Mouse (Mus musculus) naive thymus-derived CD4-positive, alpha-beta T cell, adult 5 months (primary cell): ENCODE results near the gene Olfr901. TPM values are rescaled to one million over a fixed set of nuclear protein-coding genes. Genes with fewer than 3 reads are reported as not detected.

ENCODE experiments used
- polyA plus RNA-seq: library from polyadenylated mRNA; unstranded; fragments of 100-300 nt; shearing (Covaris generic); gene quantifications from one replicate; pipeline ENCODE4 v1.2.1, GENCODE M21; 2017

Olfr901 gene
- not detected for polyA plus RNA-seq

DNA sequence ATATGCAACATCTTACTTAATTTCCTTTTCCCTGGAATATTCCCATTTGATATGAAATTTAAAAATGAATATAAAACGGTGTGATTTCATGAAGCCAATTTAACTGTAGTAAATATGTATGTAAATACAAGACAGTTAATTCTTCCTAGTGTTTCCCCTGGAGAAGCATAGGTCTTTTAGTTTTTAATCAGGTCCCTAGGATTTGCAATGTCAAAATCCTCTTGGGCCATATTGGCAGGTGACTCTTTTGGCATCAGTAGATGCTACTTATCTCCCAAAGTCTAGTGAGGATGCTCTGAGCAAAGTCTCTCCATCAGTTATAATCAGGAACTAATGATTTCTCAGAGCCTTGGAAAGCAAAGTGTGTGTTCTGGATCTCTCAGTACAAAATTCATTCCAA, at the start of gene Olfr901:
Gene Olfr901, plus strand, starts transcription at position 301 of the 400 bp plus-strand sequence.

GRCm38 (mm10) chr9:38401398-38401797, 27.9 kb upstream of the Olfr901 start, which contains the start of gene Olfr147:
TSS of gene Olfr147 (plus strand) at chr9:38401698.

DNA sequence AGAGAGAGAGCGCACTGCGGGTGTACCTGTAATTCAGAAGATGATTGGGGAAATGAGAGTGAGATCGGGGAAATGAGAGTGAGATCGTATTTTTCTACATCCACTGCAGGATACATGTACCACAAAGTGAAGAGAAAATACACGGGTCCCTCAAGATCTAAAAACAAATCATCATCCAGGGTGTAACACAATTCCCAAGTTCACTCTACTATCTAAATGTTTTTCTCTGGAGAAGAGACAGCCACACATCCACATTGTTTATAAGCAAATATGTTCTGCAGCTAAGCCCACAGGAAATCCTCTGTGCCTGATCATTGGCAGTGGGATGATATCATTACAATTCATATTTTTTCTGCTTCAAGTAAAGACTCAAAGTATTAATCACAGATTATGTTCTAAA, 18.1 kb downstream of the Olfr901 start, which contains the start of gene Olfr902:
Gene Olfr902, plus strand, starts transcription at position 301 of the 400 bp plus-strand sequence.

GRCm38 (mm10) chr9:38462844-38463243, 33.6 kb downstream of the Olfr901 start, which contains the start of gene Olfr904:
TSS of gene Olfr904 (plus strand) at chr9:38463144.

DNA sequence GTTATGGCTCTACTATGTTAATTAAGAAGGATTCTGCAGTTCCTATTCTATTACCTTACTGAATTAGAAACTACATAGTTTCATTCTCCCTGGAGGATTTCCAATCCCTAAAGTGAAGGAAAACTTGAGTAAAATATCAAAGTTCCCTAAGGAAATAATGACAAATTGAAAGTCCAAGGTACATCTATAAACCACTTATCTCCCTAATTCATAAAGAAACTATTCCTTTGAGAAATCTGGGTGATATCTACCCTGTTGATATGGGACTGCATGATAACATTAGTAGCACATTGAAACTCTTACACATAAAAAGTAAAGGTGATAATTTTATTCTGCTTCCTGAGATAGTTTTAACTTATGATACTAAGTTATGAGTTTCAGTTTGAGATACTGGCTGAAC, 41.6 kb downstream of the Olfr901 start, which contains the start of gene Olfr905:
Gene Olfr905, plus strand, starts transcription at position 301 of the 400 bp plus-strand sequence.

Other genes with a start within 250 kb of the Olfr901 start
- not detected for gene Olfr891, start 248.6 kb upstream of the Olfr901 start, polyA plus RNA-seq
- not detected for gene Olfr893, start 221.1 kb upstream of the Olfr901 start, polyA plus RNA-seq
- not detected for gene Olfr894, start 211.4 kb upstream of the Olfr901 start, polyA plus RNA-seq
- gene Olfr143, start 176.7 kb upstream of the Olfr901 start, polyA plus RNA-seq = not detected
- not detected for gene Olfr895, start 161.6 kb upstream of the Olfr901 start, polyA plus RNA-seq
- gene Olfr896-ps1, start 138.3 kb upstream of the Olfr901 start, polyA plus RNA-seq = not detected
- not detected for gene Olfr25, start 100.4 kb upstream of the Olfr901 start, polyA plus RNA-seq
- gene Olfr898, start 81.0 kb upstream of the Olfr901 start, polyA plus RNA-seq = not detected
- 0.09 TPM for gene Olfr250, start 62.6 kb upstream of the Olfr901 start, polyA plus RNA-seq
- not detected for gene Olfr251, start 52.4 kb upstream of the Olfr901 start, polyA plus RNA-seq
- gene Olfr147, start 27.8 kb upstream of the Olfr901 start, polyA plus RNA-seq = 0.10 TPM
- not detected for gene Olfr902, start 18.2 kb downstream of the Olfr901 start, polyA plus RNA-seq
- gene Olfr904, start 33.7 kb downstream of the Olfr901 start, polyA plus RNA-seq = not detected
- gene Olfr905, start 41.7 kb downstream of the Olfr901 start, polyA plus RNA-seq = not detected
- not detected for gene Olfr906, start 57.6 kb downstream of the Olfr901 start, polyA plus RNA-seq
- gene Olfr907, start 66.3 kb downstream of the Olfr901 start, polyA plus RNA-seq = not detected
- gene Olfr911-ps1, start 92.1 kb downstream of the Olfr901 start, polyA plus RNA-seq = not detected
- not detected for gene Olfr910, start 108.4 kb downstream of the Olfr901 start, polyA plus RNA-seq
- gene Olfr912, start 150.7 kb downstream of the Olfr901 start, polyA plus RNA-seq = 0.12 TPM
- not detected for gene Olfr913, start 163.3 kb downstream of the Olfr901 start, polyA plus RNA-seq
- gene Olfr914, start 175.6 kb downstream of the Olfr901 start, polyA plus RNA-seq = not detected
- not detected for gene Olfr916, start 230.4 kb downstream of the Olfr901 start, polyA plus RNA-seq
- not detected for gene Olfr917, start 236.4 kb downstream of the Olfr901 start, polyA plus RNA-seq
- not detected for gene Olfr918, start 245.1 kb downstream of the Olfr901 start, polyA plus RNA-seq